Mouse (Mus musculus) urinary bladder, postnatal 4 days (tissue): ENCODE data around the gene Bmyc.
"Not testable (repeated sequence)": the region's sequence is repeated elsewhere in the genome, so short reads cannot be mapped to it uniquely, and the experiment has no call there.

ENCODE experiments used
- DNase-seq, 2 experiments: peaks; one replicate each; pipeline ENCODE4 v3.0.0; 2021 to 2022; ENCODE audit warnings: low spot score in 2 of 2

Gene Bmyc

GRCm38 (mm10) chr2:25706643-25707481 lies at the start of gene Bmyc:
TSS of gene Bmyc (plus strand) at chr2:25706739.
- DNase-seq, result peak; percentile 74 to 76

GRCm38 (mm10) chr2:25657246-25657645 lies 49.3 kb upstream of the Bmyc start:
- no peak for DNase-seq

- no peak for DNase-seq
Measured at GRCm38 (mm10) chr2:25657652-25658051, 48.9 kb upstream of the Bmyc start, which contains the start of gene Lcn5. TSS of gene Lcn5 (plus strand) at chr2:25657952.

GRCm38 (mm10) chr2:25660279-25660678 lies 46.3 kb upstream of the Bmyc start:
- no peak for DNase-seq

GRCm38 (mm10) chr2:25661245-25661970 lies 45.1 kb upstream of the Bmyc start:
- no peak for DNase-seq

GRCm38 (mm10) chr2:25663511-25663910 lies 43.0 kb upstream of the Bmyc start:
- DNase-seq, result no peak

- no peak for DNase-seq
Measured at GRCm38 (mm10) chr2:25664125-25664524, 42.4 kb upstream of the Bmyc start.

GRCm38 (mm10) chr2:25666516-25666915 lies 40.0 kb upstream of the Bmyc start:
- DNase-seq, result no peak

GRCm38 (mm10) chr2:25676486-25676885 lies 30.1 kb upstream of the Bmyc start, which contains the start of gene Lcn6:
TSS of gene Lcn6 (plus strand) at chr2:25676786.
- no peak for DNase-seq

GRCm38 (mm10) chr2:25679559-25679958 lies 27.0 kb upstream of the Bmyc start:
- DNase-seq, result no peak

- no peak for DNase-seq
Measured at GRCm38 (mm10) chr2:25682426-25682825, 24.1 kb upstream of the Bmyc start, which contains the start of gene Lcn10. TSS of gene Lcn10 (plus strand) at chr2:25682726.

- DNase-seq, result no peak
Measured at GRCm38 (mm10) chr2:25686941-25687340, 19.6 kb upstream of the Bmyc start.

- DNase-seq, result peak; percentile 38 to 77
Measured at GRCm38 (mm10) chr2:25694605-25695004, 11.9 kb upstream of the Bmyc start.

GRCm38 (mm10) chr2:25696951-25697350 lies 9.6 kb upstream of the Bmyc start:
- DNase-seq, result no peak

- no peak for DNase-seq
Measured at GRCm38 (mm10) chr2:25698696-25699095, 7.8 kb upstream of the Bmyc start.

- DNase-seq, result not testable (repeated sequence)
Measured at GRCm38 (mm10) chr2:25699743-25700142, 6.8 kb upstream of the Bmyc start, which contains the start of gene Obp2a. TSS of gene Obp2a (plus strand) at chr2:25700043.

- DNase-seq, result no peak
Measured at GRCm38 (mm10) chr2:25701001-25701400, 5.5 kb upstream of the Bmyc start.

- DNase-seq, result no peak
Measured at GRCm38 (mm10) chr2:25703706-25704105, 2.8 kb upstream of the Bmyc start.

- DNase-seq, result no peak
Measured at GRCm38 (mm10) chr2:25708121-25708520, 1.6 kb downstream of the Bmyc start.

GRCm38 (mm10) chr2:25709056-25709455 lies 2.5 kb downstream of the Bmyc start:
- not testable (repeated sequence) for DNase-seq

- DNase-seq, result not testable (repeated sequence)
Measured at GRCm38 (mm10) chr2:25709791-25710190, 3.3 kb downstream of the Bmyc start.

GRCm38 (mm10) chr2:25711641-25712040 lies 5.1 kb downstream of the Bmyc start:
- not testable (repeated sequence) for DNase-seq

GRCm38 (mm10) chr2:25717222-25717621 lies 10.7 kb downstream of the Bmyc start:
- no peak for DNase-seq
